Mouse (Mus musculus) CD4-positive, CD25-positive, alpha-beta regulatory T cell, adult 4 months (primary cell): Measurements from ENCODE around the gene Ubqlnl. TPM values are rescaled to one million over a fixed set of nuclear protein-coding genes. Genes with fewer than 3 reads are reported as not detected.

Source experiments
- ATAC-seq: one replicate; pipeline ENCODE4 v1.8.0; 2017
- polyA plus RNA-seq, 2 experiments: library from polyadenylated mRNA; unstranded; fragments of 100-300 nt; shearing (Covaris generic); gene quantifications; one replicate each; pipeline ENCODE4 v1.2.1; 2017

The Ubqlnl gene
- not detected for polyA plus RNA-seq

DNA sequence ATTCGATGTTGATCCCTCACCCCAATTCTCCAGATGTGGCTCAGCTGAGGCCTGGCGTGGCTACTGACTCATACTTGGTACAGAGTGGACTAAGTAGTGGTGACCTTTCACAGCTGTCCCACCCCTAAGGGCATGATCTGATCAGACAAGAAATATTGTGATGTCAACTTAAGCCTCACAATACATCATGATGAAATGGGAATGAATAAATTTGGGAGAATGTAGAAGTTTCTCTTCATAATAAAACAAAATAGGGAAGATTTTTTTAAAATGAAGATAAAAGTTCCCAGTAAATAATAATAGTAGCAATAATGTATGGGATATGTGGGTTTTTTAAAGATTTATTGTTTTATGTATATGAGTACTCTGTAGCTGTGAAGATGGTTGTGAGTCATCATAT is at the start of gene Ubqlnl:
Gene Ubqlnl, minus strand, starts transcription at position 101 of the 400 bp plus-strand sequence.
- no peak for ATAC-seq

DNA sequence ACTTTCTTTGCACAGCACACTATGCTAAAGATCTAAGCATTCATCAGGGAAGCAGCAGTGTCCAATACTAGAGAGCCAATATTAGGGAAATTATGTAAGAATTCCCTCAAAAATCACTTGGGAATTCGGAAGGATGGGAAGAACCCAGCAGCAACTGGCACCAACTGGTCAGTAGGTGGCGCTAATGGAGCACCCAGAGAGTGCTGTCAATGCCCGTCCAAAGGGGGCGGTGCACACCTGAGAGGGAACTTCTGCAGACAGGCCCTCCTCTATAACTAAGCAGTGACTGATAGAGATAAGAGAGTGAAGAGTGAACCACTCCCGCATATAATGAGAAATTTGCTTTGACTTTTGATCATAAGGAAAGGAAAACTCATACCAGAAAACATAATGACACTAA is 49.5 kb upstream of the Ubqlnl start:
- peak; percentile 92 for ATAC-seq

DNA sequence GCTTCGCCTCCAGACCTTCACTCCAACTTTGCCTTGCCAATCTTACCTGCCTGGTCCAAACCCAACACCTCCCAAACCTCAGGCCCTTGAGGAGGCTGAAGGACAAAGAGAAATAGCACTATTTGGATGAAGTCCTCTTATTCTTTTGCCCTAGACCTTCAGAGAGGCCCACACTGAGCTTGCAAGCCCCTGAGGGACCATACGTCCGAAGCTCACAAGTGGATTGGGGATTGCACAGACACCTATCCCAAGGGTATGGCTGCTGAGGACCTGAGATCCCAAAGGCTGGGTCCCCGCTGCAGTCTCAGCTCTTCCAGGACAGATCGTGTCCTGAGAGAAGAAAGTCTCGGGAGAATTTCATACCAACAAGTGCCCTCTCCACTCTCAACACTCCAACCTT is 45.5 kb upstream of the Ubqlnl start, which contains the start of gene Olfr649:
Gene Olfr649, minus strand, starts transcription at position 101 of the 400 bp plus-strand sequence.
- ATAC-seq: no peak

GRCm38 (mm10) chr7:104191275-104191674 is 40.9 kb upstream of the Ubqlnl start:
- no peak for ATAC-seq

GRCm38 (mm10) chr7:104183292-104183691 is 32.9 kb upstream of the Ubqlnl start, which contains the start of gene Olfr648:
Olfr648 (minus strand) TSS chr7:104183392.
- ATAC-seq: no peak

- ATAC-seq: no peak
Measured at GRCm38 (mm10) chr7:104179074-104179473, 28.7 kb upstream of the Ubqlnl start.

GRCm38 (mm10) chr7:104178422-104179054 is 28.2 kb upstream of the Ubqlnl start:
- no peak for ATAC-seq

- ATAC-seq: no peak
Measured at GRCm38 (mm10) chr7:104175085-104175484, 24.7 kb upstream of the Ubqlnl start.

GRCm38 (mm10) chr7:104169634-104170204 is 19.4 kb upstream of the Ubqlnl start:
- peak; percentile 76 for ATAC-seq

- no peak for ATAC-seq
Measured at GRCm38 (mm10) chr7:104167105-104167504, 16.7 kb upstream of the Ubqlnl start.

DNA sequence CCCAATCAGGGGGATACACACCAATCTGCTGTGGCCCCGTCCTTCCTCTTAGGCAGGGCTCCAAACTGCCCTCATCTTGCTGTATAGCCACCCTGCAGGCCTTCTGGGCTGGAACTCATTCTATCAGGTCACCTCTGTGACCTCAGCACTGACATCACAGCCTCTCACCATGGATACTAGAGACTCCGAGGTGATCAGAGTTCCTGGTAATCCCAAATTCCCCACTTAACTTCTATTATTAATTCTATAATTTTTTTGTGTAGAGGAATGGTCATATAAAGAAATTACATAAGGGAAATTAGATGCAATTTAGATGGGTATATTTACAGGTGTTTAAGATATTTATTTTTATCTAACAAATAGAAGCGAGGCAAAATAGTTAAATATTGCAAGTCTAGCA is 7.2 kb downstream of the Ubqlnl start, which contains the start of gene Ubqln3:
Gene Ubqln3, minus strand, starts transcription at position 101 of the 400 bp plus-strand sequence.
- ATAC-seq: no peak

DNA sequence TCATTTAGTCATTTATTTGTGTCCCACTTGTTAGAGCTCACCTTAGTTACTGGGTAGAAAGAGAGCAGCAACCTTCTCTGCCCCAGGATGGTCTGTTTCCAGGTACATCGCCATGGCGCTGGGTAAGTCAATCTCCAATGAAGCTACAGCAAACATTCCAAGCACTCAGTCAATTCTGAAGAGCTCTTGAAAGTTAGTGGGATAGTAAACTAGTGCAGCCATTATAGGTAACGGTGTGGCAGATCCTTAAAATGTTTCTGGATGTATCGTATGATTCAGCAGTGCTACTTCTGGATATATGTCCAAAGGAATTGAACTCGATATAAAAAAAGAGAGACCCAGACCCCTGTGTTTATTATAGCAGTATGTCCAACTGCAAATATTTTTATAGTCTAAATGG is 13.1 kb downstream of the Ubqlnl start, which contains the start of gene Olfr643:
Gene Olfr643, minus strand, starts transcription at position 101 of the 400 bp plus-strand sequence.
- ATAC-seq: no peak

DNA sequence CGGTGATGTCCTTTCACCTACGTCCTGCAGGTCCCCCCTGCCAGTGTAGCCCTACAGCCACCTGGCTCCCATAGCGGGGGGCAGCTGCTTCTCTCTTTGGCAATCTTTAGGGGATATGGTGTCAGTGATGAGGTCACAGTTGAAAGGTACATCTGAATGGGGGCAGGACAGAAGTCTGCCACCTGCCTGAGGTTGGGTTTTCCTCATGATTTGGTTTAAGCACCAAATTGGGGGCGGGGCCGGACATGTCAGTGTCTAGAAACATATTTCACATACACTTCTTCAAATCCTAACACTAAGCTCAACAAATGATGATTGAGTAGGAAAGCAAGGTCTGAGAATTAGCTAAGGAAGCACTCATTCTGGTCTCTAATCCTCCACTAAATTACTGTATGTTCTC is 20.6 kb downstream of the Ubqlnl start, which contains the start of gene Ubqln5:
Gene Ubqln5, minus strand, starts transcription at position 101 of the 400 bp plus-strand sequence.
- ATAC-seq: no peak

DNA sequence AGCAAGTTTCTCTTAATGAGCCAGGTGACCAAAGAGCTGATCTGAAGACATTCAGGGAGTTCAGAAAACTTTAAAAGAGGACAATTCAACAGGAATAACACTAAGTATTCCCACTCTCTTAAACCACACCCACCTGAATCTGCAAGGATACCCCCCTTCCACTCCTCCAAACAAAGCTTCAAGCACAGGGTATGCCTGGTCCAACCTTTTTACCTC is 45.7 kb downstream of the Ubqlnl start, which contains the start of gene Olfr646:
Gene Olfr646, plus strand, starts transcription at position 117 of the 216 bp plus-strand sequence.
- ATAC-seq: no peak

DNA sequence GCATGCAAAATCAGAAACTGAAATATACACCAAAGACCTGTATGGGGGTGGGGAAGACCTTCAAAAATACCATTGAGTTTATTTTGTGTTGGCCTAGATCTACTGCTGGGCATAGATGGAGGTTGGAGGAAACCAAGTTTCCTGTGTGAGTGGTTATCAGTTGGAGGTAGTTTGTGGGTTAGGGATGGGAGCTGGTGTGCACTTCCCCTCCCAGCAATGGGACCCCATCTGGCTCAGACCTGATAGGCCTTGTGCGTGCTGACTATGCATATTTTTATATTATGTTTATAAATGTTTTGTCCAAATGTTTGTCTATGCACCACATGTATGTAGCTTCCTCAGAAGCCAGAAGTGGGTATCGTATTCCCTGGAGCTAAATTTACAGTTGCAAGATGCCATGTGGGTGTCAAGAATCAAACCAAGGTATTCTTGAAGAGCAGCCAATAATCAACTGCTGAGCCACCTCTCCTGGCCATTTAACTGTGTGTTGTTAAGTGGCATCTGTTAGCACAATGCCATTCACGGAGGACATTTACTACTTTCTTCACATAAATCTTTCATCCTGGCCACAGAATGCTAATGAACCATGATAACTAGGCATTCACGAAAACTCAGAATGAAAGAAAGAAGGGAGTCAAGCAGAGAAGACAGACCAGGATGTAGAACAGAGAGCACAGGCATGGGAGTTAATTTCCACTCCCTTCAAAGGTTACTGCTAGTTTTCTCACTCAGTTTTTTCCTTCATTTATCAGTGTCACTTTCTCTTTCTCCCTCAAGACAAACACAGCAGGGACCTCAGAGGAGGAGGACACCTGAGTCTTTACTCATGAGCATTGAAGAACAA is 46.2 kb downstream of the Ubqlnl start:
- no peak for ATAC-seq

Other genes with a start within 250 kb of the Ubqlnl start
- not detected for gene Olfr65, start 247.1 kb downstream of the Ubqlnl start, polyA plus RNA-seq
- gene Olfr631, start 221.7 kb downstream of the Ubqlnl start, polyA plus RNA-seq: not detected
- not detected for gene Olfr632, start 216.2 kb downstream of the Ubqlnl start, polyA plus RNA-seq
- not detected for gene Olfr633, start 206.1 kb downstream of the Ubqlnl start, polyA plus RNA-seq
- under 1 TPM in 1 of 2 experiments, not detected in 1; 0.05 TPM for gene Olfr635, start 179.4 kb downstream of the Ubqlnl start, polyA plus RNA-seq
- gene Olfr638, start 151.8 kb downstream of the Ubqlnl start, polyA plus RNA-seq: not detected
- under 1 TPM in 1 of 2 experiments, not detected in 1; 0.08 TPM for gene Olfr639, start 133.3 kb downstream of the Ubqlnl start, polyA plus RNA-seq
- gene Olfr640, start 125.0 kb downstream of the Ubqlnl start, polyA plus RNA-seq: not detected
- not detected for gene Olfr641, start 115.1 kb downstream of the Ubqlnl start, polyA plus RNA-seq
- not detected for gene Olfr642, start 97.9 kb downstream of the Ubqlnl start, polyA plus RNA-seq
- gene 4930516K23Rik, start 89.1 kb downstream of the Ubqlnl start, polyA plus RNA-seq: not detected
- not detected for gene Olfr644, start 78.7 kb downstream of the Ubqlnl start, polyA plus RNA-seq
- gene Olfr645, start 65.1 kb downstream of the Ubqlnl start, polyA plus RNA-seq: not detected
- not detected for gene Olfr646, start 45.7 kb downstream of the Ubqlnl start, polyA plus RNA-seq
- not detected for gene Ubqln5, start 20.7 kb downstream of the Ubqlnl start, polyA plus RNA-seq
- not detected for gene Olfr643, start 13.2 kb downstream of the Ubqlnl start, polyA plus RNA-seq
- not detected for gene Ubqln3, start 7.3 kb downstream of the Ubqlnl start, polyA plus RNA-seq
- gene Olfm5, start 14.3 kb upstream of the Ubqlnl start, polyA plus RNA-seq: not detected
- under 1 TPM; 0.20 to 0.23 TPM for gene Olfr648, start 32.8 kb upstream of the Ubqlnl start, polyA plus RNA-seq
- not detected for gene Olfr649, start 45.4 kb upstream of the Ubqlnl start, polyA plus RNA-seq
- 1 to 10 TPM in 1 of 2 experiments, under 1 TPM in 1; 0.25 to 2.7 TPM for gene Trim6, start 68.2 kb upstream of the Ubqlnl start, polyA plus RNA-seq
- gene Trim34a, start 93.9 kb upstream of the Ubqlnl start, polyA plus RNA-seq: 10 to 100 TPM; 71.3 to 83.9 TPM
- 10 to 100 TPM; 36.0 to 41.6 TPM for gene Trim5, start 137.5 kb upstream of the Ubqlnl start, polyA plus RNA-seq
- gene Trim12a, start 164.9 kb upstream of the Ubqlnl start, polyA plus RNA-seq: 100 to 1,000 TPM; 162 to 190 TPM
- gene Trim34b, start 178.9 kb upstream of the Ubqlnl start, polyA plus RNA-seq: 1 to 10 TPM; 1.1 to 2.3 TPM
- gene Trim12c, start 202.8 kb upstream of the Ubqlnl start, polyA plus RNA-seq: 10 to 100 TPM; 20.6 to 26.7 TPM
- 1 to 10 TPM; 1.1 to 1.5 TPM for gene Trim30b, start 219.3 kb upstream of the Ubqlnl start, polyA plus RNA-seq